Mouse (Mus musculus) spleen, adult 2 months (tissue): Measurements from ENCODE around the gene Galk1.

Source experiments
- CTCF ChIP-seq: fragments of 200-500 bp; IDR thresholded peaks from 2 replicates; pipeline ENCODE4 v1.5.1; 2011; ENCODE audit warnings: mild to moderate bottlenecking, inconsistent platforms; ENCODE audit not compliant: insufficient read depth, insufficient read length, insufficient replicate concordance; ENCODE audit errors: extremely low read depth
- POLR2A ChIP-seq: fragments of 200-500 bp; IDR thresholded peaks from 2 replicates; pipeline ENCODE4 v1.6.1; 2011; ENCODE audit warnings: low read depth, low read length, inconsistent platforms

GRCm38 (mm10) chr11:116040593-116040992 is 28.1 kb upstream of the Galk1 start:
- TF ChIP-seq CTCF (no peak), POLR2A (no peak)
